Mouse (Mus musculus) erythroblast, embryonic 14.5 days (primary cell): ENCODE measurements around the gene Zfpm1.

Experiments
- GATA1 ChIP-seq: IDR thresholded peaks from 2 replicates; pipeline ENCODE4 v1.6.1; 2012; ENCODE audit warnings: low read length, inconsistent platforms, mixed read lengths
- TAL1 ChIP-seq: IDR thresholded peaks from 3 replicates; pipeline ENCODE4 v1.6.1; 2012; ENCODE audit warnings: low read length, inconsistent platforms, mixed read lengths

DNA sequence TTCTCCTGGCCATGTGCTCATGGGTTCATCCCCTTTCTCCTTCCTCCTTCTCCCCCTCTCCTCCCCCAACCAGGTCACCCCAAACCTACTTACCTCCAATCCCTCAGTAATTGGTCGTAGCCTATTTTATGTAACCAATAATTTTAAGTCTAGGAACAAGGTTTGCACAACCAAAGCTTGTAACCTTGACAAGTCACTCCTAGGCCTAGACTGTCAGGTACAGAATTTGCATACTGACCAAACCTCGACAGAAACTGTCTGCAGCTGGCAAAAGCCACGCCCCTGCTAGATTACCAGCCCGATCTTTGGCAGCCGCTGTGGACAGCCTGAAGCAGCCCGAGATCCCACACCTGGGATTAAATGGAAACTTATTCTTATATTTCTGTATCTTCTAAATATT is 89.8 kb downstream of the Zfpm1 start:
- TF ChIP-seq GATA1 (no peak), TAL1 (no peak)
